Mouse (Mus musculus) olfactory bulb, adult 2 months (tissue): ENCODE measurements around the gene Ankrd52.
"Not testable (repeated sequence)": the region's sequence is repeated elsewhere in the genome, so short reads cannot be mapped to it uniquely, and the experiment has no call there.

Experiments
- CTCF ChIP-seq: fragments of 200-500 bp; IDR thresholded peaks from 2 replicates; pipeline ENCODE4 v1.5.1; 2012; ENCODE audit warnings: low read depth, mild to moderate bottlenecking, low read length, moderate library complexity; ENCODE audit not compliant: insufficient read depth
- POLR2A ChIP-seq: fragments of 200-500 bp; IDR thresholded peaks from 2 replicates; pipeline ENCODE4 v1.6.1; 2012; ENCODE audit warnings: mild to moderate bottlenecking, low read depth, low read length, moderate library complexity; ENCODE audit not compliant: insufficient read depth

- not testable (repeated sequence) for TF ChIP-seq CTCF, POLR2A
Measured at GRCm38 (mm10) chr10:128332358-128333249, 44.3 kb upstream of the Ankrd52 start.
